Mouse (Mus musculus) urinary bladder, adult 18-20 months (tissue): ENCODE results near the gene Mrgpre.

Experiments
- DNase-seq, 2 experiments: peaks; one replicate each; pipeline ENCODE4 v3.0.0; 2022; ENCODE audit warnings: low spot score in 2 of 2, mixed read lengths in 2 of 2

The Mrgpre gene

GRCm38 (mm10) chr7:143783996-143784829 lies at the start of gene Mrgpre:
TSS of gene Mrgpre (minus strand) at chr7:143784500.
- peak; percentile 55 to 74 for DNase-seq

- no peak for DNase-seq
Measured at GRCm38 (mm10) chr7:143833581-143834190, 49.4 kb upstream of the Mrgpre start.

DNA sequence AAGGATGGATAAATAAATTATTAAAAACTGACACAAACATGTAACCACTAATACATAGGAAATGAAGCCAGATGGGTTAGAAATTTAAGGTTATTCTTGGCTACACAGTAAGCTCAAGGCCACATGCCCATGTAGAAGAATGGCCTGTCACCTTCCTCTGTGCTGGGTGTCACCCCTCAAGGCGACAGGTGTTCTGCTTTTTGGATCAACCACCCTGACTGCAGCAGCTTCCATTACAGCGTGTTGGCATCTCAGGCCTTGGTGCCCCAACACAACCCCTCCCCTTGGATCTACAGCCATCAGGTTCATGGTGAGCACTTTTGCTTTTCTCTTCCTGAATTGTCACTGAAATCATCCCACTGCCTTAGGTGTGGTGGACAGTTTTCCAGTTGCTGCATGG lies 48.3 kb upstream of the Mrgpre start:
- no peak for DNase-seq

- peak in 1 of 2 experiments; percentile 20 for DNase-seq
Measured at GRCm38 (mm10) chr7:143832196-143832595, 47.9 kb upstream of the Mrgpre start.

GRCm38 (mm10) chr7:143830399-143830798 lies 46.1 kb upstream of the Mrgpre start:
- no peak for DNase-seq

DNA sequence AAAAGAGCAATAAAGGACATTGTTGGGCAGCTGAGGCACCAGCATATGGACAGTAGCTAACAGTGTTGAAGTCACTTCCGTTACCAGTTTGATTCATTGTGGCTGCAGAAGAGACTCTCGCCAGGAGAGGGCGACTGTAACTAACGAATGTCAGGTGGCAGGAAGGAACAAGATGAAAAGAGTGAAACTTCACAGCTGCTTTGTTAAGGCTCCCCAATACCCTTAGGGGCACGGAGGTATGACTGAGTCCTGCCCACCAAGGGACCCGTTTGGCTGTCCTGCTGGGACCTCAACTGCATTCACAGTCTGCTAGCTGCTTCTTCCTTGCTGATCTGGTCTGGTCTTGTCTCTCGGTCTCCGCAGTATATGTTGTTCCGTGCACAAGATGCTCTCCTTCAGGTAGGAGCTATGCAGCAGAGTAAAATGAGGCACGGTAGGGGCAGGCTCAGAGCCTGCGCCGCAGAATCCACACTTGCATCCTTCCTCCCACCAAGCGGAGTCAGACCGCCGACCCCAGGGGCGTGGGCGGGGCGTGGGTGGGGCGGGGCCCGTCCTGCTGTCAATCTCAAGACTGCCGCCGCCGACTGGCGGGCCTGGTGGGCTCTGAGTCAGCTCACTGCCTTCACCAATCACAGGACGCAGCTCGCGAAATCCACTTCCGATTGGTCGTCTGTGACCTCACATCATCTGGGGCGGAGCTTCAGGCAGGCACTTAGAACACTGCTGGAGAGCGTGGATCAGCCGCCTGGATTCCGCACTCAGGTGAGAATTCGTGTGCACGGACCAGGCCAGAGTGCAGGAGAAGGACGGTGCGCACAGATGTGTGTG lies 45.4 kb upstream of the Mrgpre start:
- peak; percentile 83 to 92 for DNase-seq

DNA sequence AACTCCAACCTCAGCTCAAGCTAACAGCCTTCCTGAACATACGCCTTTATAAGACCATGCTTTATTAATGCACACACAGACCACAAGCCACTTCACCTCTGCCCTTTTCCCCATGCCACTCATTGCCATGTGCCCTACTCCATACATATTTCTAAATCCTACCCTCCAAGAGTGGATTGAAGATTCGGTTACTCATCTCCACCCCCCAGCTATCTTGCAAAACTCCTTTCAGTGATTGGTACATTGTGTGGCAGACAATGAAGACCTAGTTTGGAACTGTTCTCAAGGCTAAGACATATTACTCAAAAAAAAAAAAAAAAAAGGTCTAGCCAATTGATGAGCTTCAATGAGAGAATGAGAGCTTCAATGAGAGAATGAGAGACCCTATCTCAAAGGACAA lies 42.7 kb upstream of the Mrgpre start:
- DNase-seq = no peak

GRCm38 (mm10) chr7:143823266-143823605 lies 38.9 kb upstream of the Mrgpre start:
- no peak for DNase-seq

- DNase-seq = peak; percentile 96 to 99
Measured at GRCm38 (mm10) chr7:143822375-143823265, 38.3 kb upstream of the Mrgpre start, which contains the start of the genes Nadsyn1 and Dhcr7. TSS of gene Nadsyn1 (minus strand) at chr7:143822849. TSS of gene Dhcr7 (plus strand) at chr7:143823145.

- no peak for DNase-seq
Measured at GRCm38 (mm10) chr7:143821241-143821640, 36.9 kb upstream of the Mrgpre start.

GRCm38 (mm10) chr7:143819201-143819600 lies 34.9 kb upstream of the Mrgpre start:
- DNase-seq = no peak

DNA sequence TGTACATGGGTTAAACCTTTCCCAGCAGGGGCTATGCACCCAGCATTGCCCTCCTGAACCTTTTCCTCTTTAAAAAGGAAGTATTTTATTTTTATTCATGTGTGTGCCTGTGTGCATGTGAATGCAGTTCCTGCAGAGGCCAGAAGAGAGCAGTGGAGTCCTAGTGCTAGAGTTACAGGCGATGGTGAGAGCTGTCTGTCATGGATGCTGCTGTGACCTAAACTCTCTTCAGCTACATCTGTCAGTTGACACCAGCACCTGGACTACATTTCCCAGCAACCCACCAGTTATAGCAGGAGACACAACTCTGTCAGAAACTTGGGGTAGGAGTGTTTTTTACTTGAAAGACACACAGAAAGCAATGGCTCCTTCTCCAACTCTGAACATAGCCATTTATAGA lies 24.6 kb upstream of the Mrgpre start:
- no peak for DNase-seq

DNA sequence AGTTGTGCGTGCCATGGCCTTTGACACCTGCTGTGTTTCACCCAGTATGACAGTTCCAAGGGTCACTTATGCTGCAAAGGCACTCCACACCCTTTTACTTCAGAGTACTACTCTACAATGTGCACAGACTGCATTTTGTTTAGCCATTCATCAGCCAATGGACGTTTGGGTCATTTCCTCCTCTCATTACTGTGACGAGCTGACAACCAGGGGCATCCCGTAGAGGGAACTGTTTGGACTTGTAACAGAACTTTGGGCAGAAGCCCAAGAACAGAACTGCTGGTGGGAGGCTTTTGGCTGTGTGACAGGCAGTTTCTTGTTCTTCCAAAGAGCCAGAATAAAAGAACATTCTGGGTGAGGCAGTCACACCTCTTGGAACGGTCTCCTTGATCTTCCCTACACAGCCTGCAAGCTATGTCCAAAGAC lies 20.9 kb upstream of the Mrgpre start:
- no peak for DNase-seq

DNA sequence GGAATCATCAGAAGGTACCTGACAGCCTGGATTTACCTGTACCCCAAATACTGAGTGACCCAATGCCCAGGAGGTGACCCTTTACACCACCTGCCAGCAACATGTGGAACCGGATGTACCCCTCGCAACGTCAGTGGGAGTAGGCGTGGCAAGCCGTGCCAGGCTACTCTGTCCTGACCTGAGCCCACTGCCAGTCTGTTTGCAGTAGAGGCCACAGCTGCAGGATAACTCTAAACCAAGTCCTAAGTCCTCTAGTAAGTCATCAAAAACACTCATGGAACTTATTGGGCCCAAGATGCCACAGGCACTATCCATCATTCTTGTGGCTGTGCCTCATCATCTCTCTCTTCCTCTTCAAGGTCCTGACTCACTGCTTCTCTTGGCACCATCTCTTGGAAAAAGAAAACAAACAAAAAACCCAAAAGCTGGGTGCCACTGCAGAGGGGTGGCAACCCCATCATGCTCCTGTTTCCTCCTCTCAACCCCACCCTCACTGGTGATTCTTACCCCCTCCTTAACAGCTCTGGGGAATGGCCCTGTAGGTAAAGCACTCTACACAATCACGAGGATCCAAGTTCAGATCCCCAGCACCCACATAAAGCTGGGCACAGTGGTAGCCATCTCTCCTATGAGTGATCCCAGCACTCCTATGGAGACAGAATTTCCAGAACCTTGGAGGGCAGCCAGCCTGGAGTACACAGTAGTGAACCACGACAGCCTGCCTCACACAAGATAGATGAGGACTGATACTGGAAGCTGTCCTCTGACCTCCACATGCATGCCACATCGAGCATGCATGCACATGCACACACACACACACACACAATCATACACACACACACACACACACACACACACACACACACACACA lies 17.1 kb upstream of the Mrgpre start:
- DNase-seq = no peak

- no peak for DNase-seq
Measured at GRCm38 (mm10) chr7:143800770-143801169, 16.5 kb upstream of the Mrgpre start.

DNA sequence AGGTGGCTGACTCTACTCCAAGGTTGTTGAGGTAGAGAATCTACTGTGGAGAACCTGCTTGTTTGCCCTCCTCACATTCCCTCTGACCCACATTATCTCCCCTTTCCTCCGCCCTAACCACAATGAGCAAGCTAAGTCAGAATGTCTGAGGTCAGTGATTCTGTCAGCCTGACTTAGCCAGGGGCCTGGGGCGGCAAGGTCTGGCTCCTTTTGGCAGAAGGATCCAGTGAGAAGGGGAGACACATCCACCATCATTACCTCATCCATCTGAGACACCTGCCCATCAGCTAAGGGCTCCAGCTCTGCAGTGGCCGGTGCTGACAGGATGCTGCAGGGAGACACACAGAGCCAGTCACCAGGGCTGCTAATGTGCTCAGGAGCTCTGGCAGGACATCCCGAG lies 14.5 kb upstream of the Mrgpre start:
- DNase-seq = no peak

GRCm38 (mm10) chr7:143793121-143793520 lies 8.8 kb upstream of the Mrgpre start:
- peak; percentile 53 to 74 for DNase-seq

GRCm38 (mm10) chr7:143792336-143792985 lies 8.2 kb upstream of the Mrgpre start:
- no peak for DNase-seq

- no peak for DNase-seq
Measured at GRCm38 (mm10) chr7:143783378-143783995, 813 bp downstream of the Mrgpre start.
